Mouse (Mus musculus): Measurements from ENCODE around the gene Siva1. TPM values are rescaled to one million over a fixed set of nuclear protein-coding genes. Genes with fewer than 3 reads are reported as not detected.

The Siva1 gene
- total and polyA plus RNA-seq, 2 experiments from 2014 or later = 34.8 to 62.2 TPM

GRCm38 (mm10) chr12:112665881-112666544, 21.5 kb downstream of the Siva1 start:
- H3K36me3 ChIP-seq (ENCODE audit: insufficient read depth, low read length) = peaks cover 43% of the 10 kb centered on the region
- H3K4me1 ChIP-seq (ENCODE audit: insufficient read depth, low read length) = peaks cover 40% of the 10 kb centered on the region
- no peaks in the 10 kb centered on the region for H3K27me3 ChIP-seq (ENCODE audit: insufficient read depth, low read length)
- H3K27ac ChIP-seq = peak overlapping the region; percentile 82
- ATAC-seq (no peak), DNase-seq (ENCODE audit: low spot score) (no peak)
- TF ChIP-seq CTCF (IDR thresholded peaks at IDR 0.05; ENCODE audit: low read depth) = no peak
- H3K4me2 ChIP-seq (ENCODE audit: low read depth, low read length) = peak overlapping the region; percentile 21; the same call in 1 of the 2 replicates
- no peak overlapping the region for H3K4me3 ChIP-seq (ENCODE audit: low read length)
- 71% methylated on average over 9 of the region's 9 CpGs for WGBS
- no peak overlapping the region; the same call in 1 of the 2 replicates for H3K9ac ChIP-seq (replicated peaks; ENCODE audit: low read length)
- H3K9me3 ChIP-seq (ENCODE audit: low read length) = no peaks in the 10 kb centered on the region

- Histone ChIP-seq H3K27me3 (ENCODE audit: insufficient read depth, low read length) (no peaks in the 10 kb centered on the region), H3K9me3 (ENCODE audit: low read length) (no peaks in the 10 kb centered on the region), H3K27ac (peak overlapping the region; percentile 36; the same call in 1 of the 2 replicates), H3K9ac (replicated peaks; ENCODE audit: low read length) (no peak overlapping the region), H3K4me3 (ENCODE audit: low read length) (no peak overlapping the region), H3K36me3 (ENCODE audit: insufficient read depth, low read length) (peaks cover 42% of the 10 kb centered on the region), H3K4me1 (ENCODE audit: insufficient read depth, low read length) (peaks cover 54% of the 10 kb centered on the region), H3K4me2 (ENCODE audit: low read depth, low read length) (no peak overlapping the region)
- TF ChIP-seq CTCF (IDR thresholded peaks at IDR 0.05; ENCODE audit: low read depth) = no peak
- no peak; the same call in 1 of the 2 replicates for ATAC-seq
- no peak for DNase-seq (ENCODE audit: low spot score)
- WGBS = 61% methylated on average over 10 of the region's 10 CpGs
Measured at GRCm38 (mm10) chr12:112667619-112668297, 23.3 kb downstream of the Siva1 start.

- 0 out of 2 replicates have a peak overlapping the region, but pooled peaks have one; percentile 22 for H3K9ac ChIP-seq (replicated peaks; ENCODE audit: low read length)
Measured at GRCm38 (mm10) chr12:112670718-112671393, 26.4 kb downstream of the Siva1 start.

GRCm38 (mm10) chr12:112671891-112672290, 27.4 kb downstream of the Siva1 start:
- ATAC-seq = no peak
- 69% methylated on average over 7 of the region's 7 CpGs for WGBS
- Histone ChIP-seq H3K9me3 (ENCODE audit: low read length) (no peaks in the 10 kb centered on the region), H3K9ac (replicated peaks; ENCODE audit: low read length) (0 out of 2 replicates have a peak overlapping the region, but pooled peaks have one; percentile 22), H3K27me3 (ENCODE audit: insufficient read depth, low read length) (no peaks in the 10 kb centered on the region), H3K4me2 (ENCODE audit: low read depth, low read length) (peak overlapping the region; percentile 90), H3K27ac (no peak overlapping the region), H3K4me1 (ENCODE audit: insufficient read depth, low read length) (peaks cover 31% of the 10 kb centered on the region), H3K36me3 (ENCODE audit: insufficient read depth, low read length) (peaks cover 41% of the 10 kb centered on the region), H3K4me3 (ENCODE audit: low read length) (no peak overlapping the region)
- DNase-seq (ENCODE audit: low spot score) = no peak
- peak; percentile 42 for TF ChIP-seq CTCF (IDR thresholded peaks at IDR 0.05; ENCODE audit: low read depth)

More at GRCm38 (mm10) chr12:112670718-112671393, 26.4 kb downstream of the Siva1 start:
- Histone ChIP-seq H3K4me1 (ENCODE audit: insufficient read depth, low read length) (peaks cover 38% of the 10 kb centered on the region), H3K36me3 (ENCODE audit: insufficient read depth, low read length) (peaks cover 42% of the 10 kb centered on the region), H3K27ac (no peak overlapping the region), H3K9me3 (ENCODE audit: low read length) (no peaks in the 10 kb centered on the region), H3K4me2 (ENCODE audit: low read depth, low read length) (peak overlapping the region; percentile 90; the same call in 1 of the 2 replicates), H3K4me3 (ENCODE audit: low read length) (no peak overlapping the region), H3K27me3 (ENCODE audit: insufficient read depth, low read length) (no peaks in the 10 kb centered on the region)
- TF ChIP-seq CTCF (IDR thresholded peaks at IDR 0.05; ENCODE audit: low read depth) = no peak
- ATAC-seq (no peak), DNase-seq (ENCODE audit: low spot score) (no peak)
- 37% methylated on average over 9 of the region's 9 CpGs for WGBS

- H3K9ac ChIP-seq (replicated peaks; ENCODE audit: low read length) = peak overlapping the region; percentile 98
- H3K4me3 ChIP-seq (ENCODE audit: low read length) = peak overlapping the region; percentile 92
- DNase-seq (ENCODE audit: low spot score) = peak; percentile 64
- peaks cover 31% of the 10 kb centered on the region for H3K36me3 ChIP-seq (ENCODE audit: insufficient read depth, low read length)
- peak; percentile 48 for ATAC-seq
- peak overlapping the region; percentile 95 for H3K27ac ChIP-seq
- 0 out of 2 replicates have a peak, but pooled peaks cover 1% of the 10 kb centered on the region for H3K27me3 ChIP-seq (ENCODE audit: insufficient read depth, low read length)
- TF ChIP-seq CTCF (IDR thresholded peaks at IDR 0.05; ENCODE audit: low read depth) = peak; percentile 47
- WGBS = 1% methylated on average over 21 of the region's 21 CpGs
- H3K4me1 ChIP-seq (ENCODE audit: insufficient read depth, low read length) = peaks cover 26% of the 10 kb centered on the region
- peak overlapping the region; percentile 90 for H3K4me2 ChIP-seq (ENCODE audit: low read depth, low read length)
- H3K9me3 ChIP-seq (ENCODE audit: low read length) = no peaks in the 10 kb centered on the region
Measured at GRCm38 (mm10) chr12:112672744-112673575, 28.5 kb downstream of the Siva1 start.

Data from hindbrain, postnatal 0 days (tissue).